Mouse (Mus musculus): ENCODE data around the gene Pip4k2a. TPM values are rescaled to one million over a fixed set of nuclear protein-coding genes. Genes with fewer than 3 reads are reported as not detected.

Gene Pip4k2a
- total and polyA plus RNA-seq, 3 experiments = 33.9 to 102 (median 72.3) TPM

DNA sequence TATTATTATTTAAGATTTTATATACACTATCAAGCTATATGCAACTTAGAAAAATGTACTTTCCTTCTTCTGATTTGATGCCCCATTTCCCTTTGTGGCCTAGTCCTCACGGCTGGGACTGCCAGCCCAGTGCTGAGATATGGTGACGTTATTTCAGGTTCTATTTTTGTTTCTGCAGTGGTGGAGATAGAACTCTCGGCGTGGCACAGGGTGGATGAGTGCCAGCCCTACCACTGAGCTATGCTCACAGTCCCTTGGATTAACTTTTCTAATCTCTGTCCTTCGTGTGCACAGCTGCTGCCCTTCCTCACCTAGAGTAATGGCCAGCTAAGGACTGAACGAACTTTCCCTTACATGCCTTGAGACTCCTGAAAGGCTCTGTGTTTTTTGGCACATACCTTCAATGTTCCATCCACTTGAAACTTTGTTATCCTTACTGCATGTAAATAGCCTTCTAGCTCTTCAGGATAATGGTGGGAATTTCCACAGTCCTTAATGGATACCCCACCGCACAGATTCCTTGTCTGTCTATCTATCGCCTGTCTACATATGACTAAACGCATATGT is 164.8 kb downstream of the Pip4k2a start:
- no peaks in the 10 kb centered on the region for H3K4me1 ChIP-seq (ENCODE audit: insufficient read depth, low read depth, low read length)
- no peak overlapping the region for H3K4me3 ChIP-seq (ENCODE audit: low read depth, low read length)
- DNase-seq (ENCODE audit: low spot score) (no peak), ATAC-seq (ENCODE audit: extremely low read depth, insufficient number of reproducible peaks, low FRiP score, poor library complexity, severe bottlenecking) (no peak)
- H3K27me3 ChIP-seq (ENCODE audit: insufficient read depth, low read length) = peaks cover 26% of the 10 kb centered on the region
- no peaks in the 10 kb centered on the region for H3K36me3 ChIP-seq (replicated peaks)
- H3K9me3 ChIP-seq (replicated peaks) = no peaks in the 10 kb centered on the region
- TF ChIP-seq CTCF (IDR thresholded peaks at IDR 0.05; ENCODE audit: low read depth, low read length) (no peak), GATA1 (IDR thresholded peaks at IDR 0.05; ENCODE audit: borderline replicate concordance, low read length) (no peak), TAL1 (conservative IDR thresholded peaks at IDR 0.05; ENCODE audit: low read depth, low read length) (no peak), GATA2 (IDR thresholded peaks at IDR 0.05; ENCODE audit: borderline replicate concordance, low read depth, low read length) (no peak), POLR2AphosphoS5 (IDR thresholded peaks at IDR 0.05; ENCODE audit: insufficient replicate concordance, low read depth, low read length) (no peak)

DNA sequence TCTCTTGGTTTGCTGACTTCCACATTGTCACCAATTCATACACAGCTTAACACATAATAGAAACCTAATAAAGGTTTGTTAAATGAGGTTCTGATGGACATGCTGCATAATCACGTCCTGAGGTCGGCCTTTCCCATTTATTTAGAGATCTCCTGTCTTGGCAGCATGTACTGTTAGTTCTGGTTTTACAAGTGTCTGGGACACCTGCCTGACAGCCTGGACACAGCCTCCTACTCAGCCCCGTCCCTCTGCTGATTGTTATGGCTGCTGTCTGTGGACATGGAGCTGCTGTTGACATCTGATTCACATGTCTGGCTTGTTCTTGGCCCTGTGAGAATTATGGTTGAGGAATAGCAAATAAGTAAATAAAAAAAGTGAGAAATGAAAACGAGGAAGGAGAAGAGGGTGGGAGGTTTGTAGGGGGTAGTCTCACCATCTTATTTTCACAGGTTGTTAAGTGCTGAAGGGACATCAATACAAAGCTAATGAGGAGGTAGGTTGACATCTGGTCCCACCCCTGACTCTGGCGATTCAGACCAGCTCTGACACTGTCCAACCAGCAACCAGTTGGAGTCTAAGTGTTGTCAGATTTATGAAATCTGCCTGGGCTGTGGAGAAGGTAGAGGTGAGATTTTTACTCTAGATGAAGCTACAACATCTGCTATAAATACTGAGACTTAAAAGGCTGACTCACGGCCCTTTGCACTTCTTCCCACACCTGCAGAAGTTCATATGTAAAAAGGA is 166.7 kb downstream of the Pip4k2a start:
- Histone ChIP-seq H3K27me3 (ENCODE audit: insufficient read depth, low read length) (peaks cover 26% of the 10 kb centered on the region), H3K36me3 (replicated peaks) (no peaks in the 10 kb centered on the region), H3K4me1 (ENCODE audit: insufficient read depth, low read depth, low read length) (no peaks in the 10 kb centered on the region), H3K4me3 (ENCODE audit: low read depth, low read length) (no peak overlapping the region), H3K9me3 (replicated peaks) (no peaks in the 10 kb centered on the region)
- no peak for DNase-seq (ENCODE audit: low spot score)
- ATAC-seq (ENCODE audit: extremely low read depth, insufficient number of reproducible peaks, low FRiP score, poor library complexity, severe bottlenecking) = no peak
- TF ChIP-seq CTCF (IDR thresholded peaks at IDR 0.05; ENCODE audit: low read depth, low read length) = no peak
- no peak for TF ChIP-seq TAL1 (conservative IDR thresholded peaks at IDR 0.05; ENCODE audit: low read depth, low read length)
- no peak for TF ChIP-seq GATA1 (IDR thresholded peaks at IDR 0.05; ENCODE audit: borderline replicate concordance, low read length)
- no peak for TF ChIP-seq POLR2AphosphoS5 (IDR thresholded peaks at IDR 0.05; ENCODE audit: insufficient replicate concordance, low read depth, low read length)
- no peak for TF ChIP-seq GATA2 (IDR thresholded peaks at IDR 0.05; ENCODE audit: borderline replicate concordance, low read depth, low read length)

- Histone ChIP-seq H3K4me1 (ENCODE audit: insufficient read depth, low read depth, low read length) (peaks cover 15% of the 10 kb centered on the region), H3K27me3 (ENCODE audit: insufficient read depth, low read length) (peaks cover 36% of the 10 kb centered on the region), H3K9me3 (replicated peaks) (no peaks in the 10 kb centered on the region), H3K36me3 (replicated peaks) (no peaks in the 10 kb centered on the region), H3K4me3 (ENCODE audit: low read depth, low read length) (no peak overlapping the region)
- DNase-seq (ENCODE audit: low spot score) (no peak), ATAC-seq (ENCODE audit: extremely low read depth, insufficient number of reproducible peaks, low FRiP score, poor library complexity, severe bottlenecking) (no peak)
- TF ChIP-seq TAL1 (conservative IDR thresholded peaks at IDR 0.05; ENCODE audit: low read depth, low read length) = no peak
- no peak for TF ChIP-seq POLR2AphosphoS5 (IDR thresholded peaks at IDR 0.05; ENCODE audit: insufficient replicate concordance, low read depth, low read length)
- TF ChIP-seq GATA2 (IDR thresholded peaks at IDR 0.05; ENCODE audit: borderline replicate concordance, low read depth, low read length) = no peak
- no peak for TF ChIP-seq GATA1 (IDR thresholded peaks at IDR 0.05; ENCODE audit: borderline replicate concordance, low read length)
- no peak for TF ChIP-seq CTCF (IDR thresholded peaks at IDR 0.05; ENCODE audit: low read depth, low read length)
Measured at GRCm38 (mm10) chr2:18822711-18823110, 175.2 kb downstream of the Pip4k2a start.

DNA sequence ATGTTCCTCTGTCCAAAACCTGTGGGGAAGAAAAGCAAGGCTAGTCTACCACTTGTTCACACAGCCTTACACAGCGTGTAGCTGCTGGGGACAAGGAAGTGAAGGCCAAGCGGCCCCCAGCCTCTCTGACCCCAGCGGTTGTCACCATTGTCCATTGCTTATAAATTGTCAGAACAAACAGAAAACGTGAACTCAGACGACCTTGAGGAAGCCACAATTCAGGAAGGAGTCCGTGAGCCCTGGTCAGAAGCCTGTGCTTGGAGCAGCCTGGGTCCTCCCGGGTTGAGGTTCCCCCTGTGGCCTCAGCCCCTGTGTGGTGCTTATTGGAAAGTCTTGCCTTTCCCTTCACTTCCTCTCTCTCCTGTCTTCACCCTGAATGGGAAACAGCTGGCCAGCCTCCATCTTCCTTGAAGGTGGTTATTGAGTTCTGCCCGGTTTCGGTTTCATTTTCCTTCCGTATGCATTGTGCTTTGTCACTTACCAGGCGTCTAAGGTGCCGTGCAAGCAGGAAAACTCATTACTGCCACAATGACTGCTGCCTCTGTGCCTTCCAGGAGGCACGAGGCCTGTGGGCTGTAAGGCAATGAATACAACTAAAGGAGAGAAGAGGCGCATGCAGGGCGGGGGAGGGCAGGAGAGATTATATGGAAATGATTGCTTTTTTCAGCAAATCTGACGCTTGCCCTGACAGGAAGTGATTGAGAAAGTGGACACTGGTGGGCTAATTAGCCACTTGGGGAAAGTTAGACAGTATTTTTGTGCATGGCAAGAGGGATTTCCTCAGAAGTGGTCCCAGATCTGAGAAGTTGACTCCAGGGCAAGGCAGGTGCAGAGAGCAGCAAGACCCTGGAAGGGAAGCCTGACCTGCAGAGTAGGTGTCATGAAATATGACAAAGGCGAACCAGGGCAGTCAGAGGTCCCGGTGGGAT is 176.2 kb downstream of the Pip4k2a start:
- Histone ChIP-seq H3K36me3 (replicated peaks) (no peaks in the 10 kb centered on the region), H3K4me3 (ENCODE audit: low read depth, low read length) (peak overlapping the region; percentile 24; the same call in 1 of the 2 replicates), H3K4me1 (ENCODE audit: insufficient read depth, low read depth, low read length) (peaks cover 15% of the 10 kb centered on the region), H3K9me3 (replicated peaks) (no peaks in the 10 kb centered on the region), H3K27me3 (ENCODE audit: insufficient read depth, low read length) (peaks cover 40% of the 10 kb centered on the region)
- DNase-seq (ENCODE audit: low spot score) (no peak), ATAC-seq (ENCODE audit: extremely low read depth, insufficient number of reproducible peaks, low FRiP score, poor library complexity, severe bottlenecking) (no peak)
- TF ChIP-seq GATA1 (IDR thresholded peaks at IDR 0.05; ENCODE audit: borderline replicate concordance, low read length) (no peak), TAL1 (conservative IDR thresholded peaks at IDR 0.05; ENCODE audit: low read depth, low read length) (no peak), POLR2AphosphoS5 (IDR thresholded peaks at IDR 0.05; ENCODE audit: insufficient replicate concordance, low read depth, low read length) (no peak), GATA2 (IDR thresholded peaks at IDR 0.05; ENCODE audit: borderline replicate concordance, low read depth, low read length) (no peak), CTCF (IDR thresholded peaks at IDR 0.05; ENCODE audit: low read depth, low read length) (no peak)

DNA sequence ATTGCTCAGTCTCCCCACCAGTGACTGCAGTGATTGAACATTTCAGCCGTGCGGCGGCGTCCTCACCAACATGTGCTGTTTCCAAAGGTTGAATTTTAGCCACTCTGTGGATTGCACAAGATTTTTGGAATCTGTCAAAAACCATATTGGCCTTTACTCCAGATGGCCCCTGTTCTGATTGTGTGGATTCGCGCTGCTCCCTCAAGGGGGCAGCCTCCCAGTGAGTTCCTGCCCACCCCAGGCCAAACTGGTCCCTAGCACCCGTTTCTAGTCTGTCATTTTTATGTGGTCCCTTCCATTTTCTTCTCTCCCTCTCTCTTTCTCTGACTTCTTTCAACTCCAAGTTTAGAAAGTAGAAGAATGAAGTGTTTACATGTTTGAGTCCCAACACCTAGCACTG is 178.4 kb downstream of the Pip4k2a start:
- TF ChIP-seq POLR2AphosphoS5 (IDR thresholded peaks at IDR 0.05; ENCODE audit: insufficient replicate concordance, low read depth, low read length) (no peak), GATA1 (IDR thresholded peaks at IDR 0.05; ENCODE audit: borderline replicate concordance, low read length) (no peak), TAL1 (conservative IDR thresholded peaks at IDR 0.05; ENCODE audit: low read depth, low read length) (no peak), CTCF (IDR thresholded peaks at IDR 0.05; ENCODE audit: low read depth, low read length) (no peak), GATA2 (IDR thresholded peaks at IDR 0.05; ENCODE audit: borderline replicate concordance, low read depth, low read length) (no peak)
- Histone ChIP-seq H3K36me3 (replicated peaks) (no peaks in the 10 kb centered on the region), H3K9me3 (replicated peaks) (no peaks in the 10 kb centered on the region), H3K4me3 (ENCODE audit: low read depth, low read length) (no peak overlapping the region), H3K4me1 (ENCODE audit: insufficient read depth, low read depth, low read length) (peaks cover 15% of the 10 kb centered on the region), H3K27me3 (ENCODE audit: insufficient read depth, low read length) (peaks cover 47% of the 10 kb centered on the region)
- DNase-seq (ENCODE audit: low spot score) (no peak), ATAC-seq (ENCODE audit: extremely low read depth, insufficient number of reproducible peaks, low FRiP score, poor library complexity, severe bottlenecking) (no peak)

Data from G1E (cell line).